Mouse (Mus musculus) thymus, adult 2 months (tissue): ENCODE measurements around the gene Robo1.

Source experiments
- CTCF ChIP-seq: fragments of 200-500 bp; IDR thresholded peaks from 2 replicates; pipeline ENCODE4 v1.5.1; 2012; ENCODE audit warnings: mild to moderate bottlenecking, control low read depth, low read length, moderate library complexity, borderline replicate concordance; ENCODE audit not compliant: control insufficient read depth, poor library complexity, insufficient read depth; ENCODE audit errors: extremely low read depth
- POLR2A ChIP-seq: fragments of 200-500 bp; IDR thresholded peaks from 2 replicates; pipeline ENCODE4 v1.6.1; 2012; ENCODE audit warnings: mild to moderate bottlenecking, low read length, control low read depth, moderate library complexity; ENCODE audit not compliant: control insufficient read depth, poor library complexity, insufficient read depth; ENCODE audit errors: extremely low read depth

GRCm38 (mm10) chr16:73014544-73014943 lies 706.4 kb downstream of the Robo1 start:
- TF ChIP-seq POLR2A (no peak), CTCF (no peak)
